Comparison of ENCODE assay signal across 26 mouse cellular contexts in genomic region chr1:135889461-135890185, GRCm38 (mm10). TPM values are rescaled to one million over a fixed set of nuclear protein-coding genes. Genes with fewer than 3 reads are reported as not detected.
"Had no signal": no experiment of that assay in that cellular context is flagged by ENCODE, and none has a peak within 500 bp of the region (broad histone marks: within the 10 kb centered on the region; RNA-seq: fewer than 3 reads in every experiment).

No protein-coding gene starts in this region.

- H3K4me1 ChIP-seq: limb, embryonic 12.5 days; midbrain, embryonic 12.5 days; stomach, embryonic 15.5 days had no signal

- H3K4me2 ChIP-seq: limb, embryonic 12.5 days; limb, embryonic 15.5 days; liver, embryonic 11.5 days; lung, embryonic 14.5 days; midbrain, embryonic 12.5 days; stomach, embryonic 15.5 days had no signal

- H3K27me3 ChIP-seq: limb, embryonic 15.5 days; midbrain, embryonic 12.5 days had no signal

- H3K9ac ChIP-seq: limb, embryonic 12.5 days; limb, embryonic 15.5 days; liver, embryonic 14.5 days; liver, postnatal 0 days; lung, embryonic 14.5 days; midbrain, embryonic 12.5 days; stomach, embryonic 15.5 days had no signal

- DNase-seq: kidney, adult 2 months; kidney, postnatal 25 days; layer of hippocampus, adult 9-11 months; liver, postnatal 0 days; lung, embryonic 14.5 days; right cerebral cortex, postnatal 25 days; spleen, adult 18-20 months; thymus, adult 18-20 months; thymus, postnatal 14 days; thymus, postnatal 4 days had no signal

- H3K36me3 ChIP-seq: limb, embryonic 12.5 days; limb, embryonic 15.5 days; midbrain, embryonic 12.5 days; stomach, embryonic 15.5 days had no signal

- H3K27ac ChIP-seq: kidney, postnatal 0 days; layer of hippocampus, adult 2 months; limb, embryonic 12.5 days; limb, embryonic 15.5 days; liver, embryonic 14.5 days; macrophage; midbrain, embryonic 12.5 days; stomach, embryonic 15.5 days had no signal

- H3K9me3 ChIP-seq: limb, embryonic 12.5 days; limb, embryonic 15.5 days; midbrain, embryonic 12.5 days; stomach, embryonic 15.5 days had no signal

- H3K4me3 ChIP-seq: layer of hippocampus, adult 2 months; limb, embryonic 12.5 days; limb, embryonic 15.5 days; midbrain, embryonic 12.5 days; stomach, embryonic 15.5 days had no signal

- ATAC-seq: intestine, postnatal 0 days; liver, postnatal 0 days; lung, postnatal 0 days; midbrain, embryonic 16.5 days had no signal

RNA-seq across cellular contexts. Expression of gene Pkp1, which starts 29.4 kb away (rescaled TPM):
- total RNA-seq: layer of hippocampus, adult 2 months; layer of hippocampus, postnatal 25 days; megakaryocyte, adult 5-6 weeks had no signal
- polyA plus RNA-seq: kidney, embryonic 14.5 days; macrophage; midbrain, embryonic 16.5 days; neural tube, embryonic 14.5 days had no signal

RNA-seq across cellular contexts. Expression of gene Tnnt2, which starts 53.5 kb away (rescaled TPM):
- total RNA-seq: megakaryocyte, adult 5-6 weeks had no signal
- polyA plus RNA-seq: macrophage had no signal
